Mouse (Mus musculus) liver, embryonic 14.5 days (tissue): ENCODE data around the gene Zfp84. TPM values are rescaled to one million over a fixed set of nuclear protein-coding genes. Genes with fewer than 3 reads are reported as not detected.
A peak's percentile ranks its signal among the peaks of the same experiment; 100 is the strongest.

Source experiments
- ATAC-seq: fragments of 200-750 bp; cut with Nextera tagmentation; 2 replicates; pipeline ENCODE4 v1.8.0; 2017; ENCODE audit warnings: moderate number of reproducible peaks, mild to moderate bottlenecking, moderate library complexity; ENCODE audit not compliant: insufficient read depth
- DNase-seq, 3 experiments: peaks; one replicate each; pipeline ENCODE4 v3.0.0-alpha.2; 2012 to 2013; ENCODE audit warnings: low read depth in 3 of 3, low spot score in 3 of 3
- H3K27ac ChIP-seq: fragments of 300-500 bp; sonication (generic); 2 replicates; pipeline ENCODE4 v1.5.1; 2014; ENCODE audit warnings: moderate library complexity, mild to moderate bottlenecking, control low read depth, inconsistent platforms
- H3K27me3 ChIP-seq: fragments of 300-500 bp; sonication (generic); 2 replicates; pipeline ENCODE4 v1.6.1; 2014; ENCODE audit warnings: mild to moderate bottlenecking, low read length, moderate library complexity; ENCODE audit not compliant: control insufficient read depth, insufficient read depth
- H3K36me3 ChIP-seq: fragments of 300-500 bp; sonication (generic); replicated peaks from 2 replicates; pipeline ENCODE4 v1.6.1; 2014; ENCODE audit warnings: low read depth; ENCODE audit not compliant: control insufficient read depth, insufficient read depth
- H3K4me1 ChIP-seq, 2 experiments: fragments of 200-500 bp in 1 of 2; fragments of 300-500 bp in 1 of 2; sonication (generic) in 1 of 2; replicated peaks; 2 replicates each; pipeline ENCODE4 v1.6.1; 2012 to 2014; ENCODE audit warnings: antibody characterized with exemption in 1 of 2, inconsistent platforms in 1 of 2, low read length in 1 of 2; ENCODE audit not compliant: control insufficient read depth in 2 of 2, insufficient read depth in 2 of 2
- H3K4me2 ChIP-seq: fragments of 300-500 bp; sonication (generic); 2 replicates; pipeline ENCODE4 v1.6.1; 2014; ENCODE audit warnings: low read depth, mild to moderate bottlenecking, control low read depth, moderate library complexity
- H3K4me3 ChIP-seq, 2 experiments: fragments of 200-500 bp in 1 of 2; fragments of 300-500 bp in 1 of 2; sonication (generic) in 1 of 2; 2 replicates each; pipeline ENCODE4 v1.5.1; 2012 to 2014; ENCODE audit warnings: low read depth in 2 of 2, low read length in 2 of 2, mild to moderate bottlenecking in 2 of 2, control low read depth in 1 of 2, inconsistent platforms in 1 of 2, moderate library complexity in 1 of 2; ENCODE audit not compliant: insufficient read depth in 1 of 2
- H3K9ac ChIP-seq: fragments of 300-500 bp; sonication (generic); replicated peaks from 2 replicates; pipeline ENCODE4 v1.6.1; 2014; ENCODE audit warnings: mild to moderate bottlenecking, control low read depth, moderate library complexity
- H3K9me3 ChIP-seq: fragments of 300-500 bp; sonication (generic); 2 replicates; pipeline ENCODE4 v1.6.1; 2016; ENCODE audit warnings: low read length, mixed read lengths; ENCODE audit not compliant: control insufficient read depth
- CTCF ChIP-seq: IDR thresholded peaks from 2 replicates; pipeline ENCODE4 v1.5.1; 2016; ENCODE audit warnings: antibody characterized with exemption, low read depth, control low read depth
- EP300 ChIP-seq: IDR thresholded peaks from 2 replicates; pipeline ENCODE4 v1.6.1; 2016; ENCODE audit warnings: antibody characterized with exemption, low read depth
- WGBS: fragments of 180-500 bp; shearing (Covaris S2); extraction: QIAGEN DNeasy Blood & Tissue Kit; methylation state at CpG from one replicate; pipeline ENCODE4 v1.1.7; 2014; ENCODE audit not compliant: insufficient replicate concordance; 5-methylcytosine and 5-hydroxymethylcytosine counted together
- polyA plus RNA-seq, 2 experiments: library from polyadenylated mRNA; depleted of rRNA in 1 of 2; stranded (reverse) in 1 of 2; unstranded in 1 of 2; fragments of >200 nt; fragmentation: Nextera tagmentation in 1 of 2; extraction: Ambion mirVana in 1 of 2; gene quantifications; 2 replicates each; pipeline versions ENCODE4 v1.2.1 to v1.2.3; 2012 to 2014

Gene Zfp84
- polyA plus RNA-seq, 2 experiments, result 2.8 to 3.1 TPM

DNA sequence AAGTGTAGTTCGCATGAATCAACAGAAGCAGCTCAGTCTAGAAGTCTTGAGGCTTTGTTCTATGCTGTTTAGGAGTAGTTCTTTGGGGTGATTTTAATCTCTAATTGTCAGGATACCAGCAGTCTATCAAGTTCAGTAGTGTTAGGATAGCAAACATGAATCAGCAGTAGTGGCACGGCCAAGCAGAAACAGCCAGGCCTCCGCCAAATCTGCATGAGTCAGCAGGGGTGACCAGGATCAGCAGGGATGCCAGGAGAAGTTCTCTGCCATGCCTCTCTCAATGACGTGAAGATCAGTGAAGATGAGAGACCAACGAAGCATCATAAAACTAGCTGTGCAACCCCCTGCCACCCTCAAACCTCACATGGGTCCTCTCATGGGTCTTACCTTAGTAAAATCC lies 7.9 kb upstream of the Zfp84 start:
- no peak overlapping the region for H3K4me2 ChIP-seq
- H3K27ac ChIP-seq, result no peak overlapping the region
- ATAC-seq (no peak), DNase-seq (no peak)
- no peaks in the 10 kb centered on the region for H3K36me3 ChIP-seq
- no peak overlapping the region for H3K9ac ChIP-seq
- H3K27me3 ChIP-seq, result no peaks in the 10 kb centered on the region
- TF ChIP-seq EP300 (no peak), CTCF (no peak)
- 65% methylated on average over 5 of the region's 5 CpGs for WGBS
- H3K4me1 ChIP-seq, result no peaks in the 10 kb centered on the region
- no peaks in the 10 kb centered on the region for H3K9me3 ChIP-seq
- H3K4me3 ChIP-seq, result no peak overlapping the region

DNA sequence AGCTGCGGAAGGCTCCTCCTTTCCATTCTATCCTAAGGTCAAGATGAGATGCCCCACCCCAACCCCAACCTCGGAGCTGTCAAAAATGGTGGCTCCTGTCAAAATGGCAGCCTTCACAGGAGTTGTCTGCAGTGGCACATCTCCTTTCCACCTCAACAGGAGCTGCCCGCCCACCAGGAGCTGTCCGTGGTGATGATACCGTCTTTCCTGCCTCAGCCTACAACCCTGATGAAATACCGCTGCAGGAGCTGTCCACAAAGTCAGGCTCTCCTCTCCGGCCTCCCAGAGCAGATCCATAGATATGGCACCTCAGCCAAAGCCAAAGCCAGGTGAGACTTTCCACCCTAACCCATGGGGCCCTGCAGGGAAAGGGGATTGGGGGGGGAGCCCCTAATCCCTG lies 3.6 kb upstream of the Zfp84 start:
- no peak for TF ChIP-seq EP300
- TF ChIP-seq CTCF, result no peak
- H3K27ac ChIP-seq, result no peak overlapping the region
- 71% methylated on average over 7 of the region's 7 CpGs for WGBS

DNA sequence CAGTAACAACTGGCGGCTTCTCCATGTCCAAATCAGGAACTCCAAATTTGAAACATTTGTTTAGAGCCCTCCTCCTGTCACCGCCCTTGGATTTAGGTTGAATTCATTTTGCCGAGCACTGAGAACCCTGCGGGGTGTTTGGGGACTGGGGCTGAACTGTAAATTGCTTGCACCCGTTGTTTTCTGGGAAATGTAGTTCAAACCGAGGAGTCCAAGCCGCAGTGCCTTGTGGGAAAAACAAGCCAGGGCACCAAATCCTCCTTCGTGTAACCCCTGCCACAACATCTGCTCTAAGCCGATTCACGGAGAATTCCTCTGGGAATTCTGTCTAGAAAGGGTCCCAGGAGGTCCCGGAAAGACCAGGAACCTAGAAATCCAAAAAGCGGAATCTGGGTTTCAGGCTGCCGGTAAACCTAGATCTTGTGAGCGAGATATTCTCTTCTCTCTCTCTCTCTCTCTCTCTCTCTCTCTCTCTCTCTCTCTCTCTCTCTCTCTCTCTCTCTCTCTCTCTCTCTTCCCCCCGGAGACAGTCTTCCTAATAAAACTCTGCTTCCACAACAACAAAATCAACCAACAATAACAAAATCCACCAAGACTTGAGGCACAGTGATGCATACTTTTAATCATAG lies 1.2 kb upstream of the Zfp84 start:
- TF ChIP-seq EP300 (no peak), CTCF (no peak)
- H3K9me3 ChIP-seq, result no peaks in the 10 kb centered on the region
- H3K4me2 ChIP-seq, result peak overlapping the region; percentile 92
- peak; percentile 64 to 73 (median 66) for DNase-seq
- H3K36me3 ChIP-seq, result no peaks in the 10 kb centered on the region; the same call in 1 of the 2 replicates
- ATAC-seq, result peak; percentile 47; the same call in 1 of the 2 replicates
- peak overlapping the region; percentile 71 for H3K9ac ChIP-seq
- WGBS, result 1% methylated on average over 15 of the region's 15 CpGs
- H3K27me3 ChIP-seq, result no peaks in the 10 kb centered on the region
- H3K4me1 ChIP-seq, result peaks cover 11 to 14% of the 10 kb centered on the region in 2 experiments; a peak in 3 of 4 replicates
- H3K27ac ChIP-seq, result peak overlapping the region; percentile 12; the same call in 1 of the 2 replicates
- peak overlapping the region; percentile 81 to 83 for H3K4me3 ChIP-seq

More for the DNA sequence above, 3.6 kb upstream of the Zfp84 start:
- DNase-seq (no peak), ATAC-seq (no peak)
- H3K4me1 ChIP-seq, result peaks cover 10% of the 10 kb centered on the region in 2 experiments; a peak in 3 of 4 replicates
- no peaks in the 10 kb centered on the region for H3K9me3 ChIP-seq
- H3K9ac ChIP-seq, result no peak overlapping the region
- no peaks in the 10 kb centered on the region for H3K27me3 ChIP-seq
- no peak overlapping the region for H3K4me3 ChIP-seq
- no peaks in the 10 kb centered on the region for H3K36me3 ChIP-seq
- no peak overlapping the region for H3K4me2 ChIP-seq

DNA sequence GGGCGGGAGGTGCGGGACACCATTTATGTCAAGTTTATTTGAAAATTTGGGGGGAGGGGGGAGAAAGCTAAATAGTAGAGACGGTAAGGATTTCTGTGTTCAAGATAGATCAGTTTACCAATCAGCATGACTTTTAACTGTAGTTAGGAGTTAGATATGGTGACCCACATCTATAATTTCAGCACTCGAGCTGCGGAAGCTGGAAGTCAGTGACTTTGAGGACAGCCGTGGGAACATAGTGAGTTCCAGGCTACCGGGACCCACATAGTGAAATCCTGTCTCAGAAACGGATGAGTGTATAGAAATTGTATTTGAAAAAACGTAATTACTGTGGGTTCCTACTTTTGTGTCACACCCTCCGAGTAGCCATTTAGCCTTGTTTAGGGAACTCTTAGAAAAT lies 628 bp downstream of the Zfp84 start:
- DNase-seq (no peak), ATAC-seq (no peak)
- Histone ChIP-seq H3K9me3 (no peaks in the 10 kb centered on the region), H3K4me2 (peak overlapping the region; percentile 92), H3K4me3 (peak overlapping the region; percentile 81 to 98), H3K4me1 (peaks cover 11 to 14% of the 10 kb centered on the region in 2 experiments; a peak in 3 of 4 replicates), H3K36me3 (peaks cover 7% of the 10 kb centered on the region; the same call in 1 of the 2 replicates), H3K9ac (peak overlapping the region; percentile 67), H3K27ac (peak overlapping the region; percentile 4; the same call in 1 of the 2 replicates), H3K27me3 (no peaks in the 10 kb centered on the region)
- TF ChIP-seq EP300 (no peak), CTCF (no peak)
- WGBS, result 3% methylated on average over 10 of the region's 10 CpGs

DNA sequence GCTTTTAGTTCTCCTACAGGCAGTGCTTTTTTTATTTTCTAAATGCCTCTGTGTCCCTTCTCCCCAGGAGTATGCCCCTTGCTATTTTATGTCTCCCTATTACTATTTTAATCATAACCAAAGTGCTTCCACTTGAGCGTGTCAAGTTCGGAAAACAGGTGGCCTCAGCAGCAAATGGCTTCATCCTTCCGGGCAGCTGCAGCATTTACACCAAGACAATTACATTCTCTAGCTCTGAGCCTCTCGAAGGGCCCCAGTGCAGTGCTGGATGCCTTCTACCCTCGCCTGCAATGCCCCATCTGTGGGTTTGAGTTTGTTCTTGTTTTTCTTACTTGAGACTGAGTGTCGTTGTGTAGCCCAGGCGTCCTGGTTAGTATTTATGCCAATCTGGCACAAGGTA lies 5.2 kb downstream of the Zfp84 start:
- ATAC-seq, result no peak
- Histone ChIP-seq H3K4me2 (no peak overlapping the region), H3K9me3 (no peaks in the 10 kb centered on the region), H3K36me3 (peaks cover 43% of the 10 kb centered on the region), H3K4me3 (no peak overlapping the region), H3K27ac (no peak overlapping the region), H3K9ac (no peak overlapping the region), H3K27me3 (no peaks in the 10 kb centered on the region), H3K4me1 (peaks cover 7% of the 10 kb centered on the region in 2 experiments; a peak in 3 of 4 replicates)
- DNase-seq, result no peak
- TF ChIP-seq EP300, result no peak
- TF ChIP-seq CTCF, result no peak
- 72% methylated on average over 7 of the region's 7 CpGs for WGBS
